Mouse (Mus musculus) forelimb bud, embryonic 11.5 days (tissue): ENCODE results near the gene Rbfox1.

ENCODE experiments used
- DNase-seq: peaks from one replicate; pipeline ENCODE4 v3.0.0-alpha.2; 2012; ENCODE audit warnings: low read depth, low spot score

The Rbfox1 gene

GRCm38 (mm10) chr16:5992045-5993011 lies 107.2 kb downstream of the Rbfox1 start:
- peak; percentile 26 for DNase-seq

- DNase-seq: no peak
Measured at GRCm38 (mm10) chr16:5997136-5997535, 112.0 kb downstream of the Rbfox1 start.

GRCm38 (mm10) chr16:5997651-5998050 lies 112.5 kb downstream of the Rbfox1 start:
- no peak for DNase-seq

GRCm38 (mm10) chr16:6000016-6000415 lies 114.9 kb downstream of the Rbfox1 start:
- no peak for DNase-seq

- no peak for DNase-seq
Measured at GRCm38 (mm10) chr16:6006996-6007395, 121.8 kb downstream of the Rbfox1 start.

- no peak for DNase-seq
Measured at GRCm38 (mm10) chr16:6012853-6013252, 127.7 kb downstream of the Rbfox1 start.

- peak; percentile 65 for DNase-seq
Measured at GRCm38 (mm10) chr16:6018639-6019038, 133.5 kb downstream of the Rbfox1 start.

- peak; percentile 3 for DNase-seq
Measured at GRCm38 (mm10) chr16:6019361-6019760, 134.2 kb downstream of the Rbfox1 start.

- no peak for DNase-seq
Measured at GRCm38 (mm10) chr16:6031280-6031679, 146.1 kb downstream of the Rbfox1 start.

- no peak for DNase-seq
Measured at GRCm38 (mm10) chr16:6032563-6032962, 147.4 kb downstream of the Rbfox1 start.

- DNase-seq: peak; percentile 9
Measured at GRCm38 (mm10) chr16:6034876-6035275, 149.7 kb downstream of the Rbfox1 start.

- no peak for DNase-seq
Measured at GRCm38 (mm10) chr16:6037009-6037408, 151.9 kb downstream of the Rbfox1 start.

- no peak for DNase-seq
Measured at GRCm38 (mm10) chr16:6042766-6043165, 157.6 kb downstream of the Rbfox1 start.

GRCm38 (mm10) chr16:6048601-6049000 lies 163.4 kb downstream of the Rbfox1 start:
- DNase-seq: no peak

GRCm38 (mm10) chr16:6062495-6062894 lies 177.3 kb downstream of the Rbfox1 start:
- DNase-seq: no peak

- no peak for DNase-seq
Measured at GRCm38 (mm10) chr16:6065481-6065880, 180.3 kb downstream of the Rbfox1 start.

GRCm38 (mm10) chr16:6075442-6076050 lies 190.4 kb downstream of the Rbfox1 start:
- DNase-seq: no peak

- DNase-seq: no peak
Measured at GRCm38 (mm10) chr16:6079017-6079416, 193.9 kb downstream of the Rbfox1 start.

- DNase-seq: no peak
Measured at GRCm38 (mm10) chr16:6084701-6085365, 199.7 kb downstream of the Rbfox1 start.

GRCm38 (mm10) chr16:6086200-6086599 lies 201.0 kb downstream of the Rbfox1 start:
- DNase-seq: peak; percentile 19

GRCm38 (mm10) chr16:6091326-6092123 lies 206.4 kb downstream of the Rbfox1 start:
- DNase-seq: no peak
